Mouse (Mus musculus) spleen, adult 2 months (tissue): Measurements from ENCODE around the gene Vmn1r185.

Experiments used
- CTCF ChIP-seq: fragments of 200-500 bp; IDR thresholded peaks from 2 replicates; pipeline ENCODE4 v1.5.1; 2011; ENCODE audit warnings: mild to moderate bottlenecking, inconsistent platforms; ENCODE audit not compliant: insufficient read depth, insufficient read length, insufficient replicate concordance; ENCODE audit errors: extremely low read depth
- POLR2A ChIP-seq: fragments of 200-500 bp; IDR thresholded peaks from 2 replicates; pipeline ENCODE4 v1.6.1; 2011; ENCODE audit warnings: low read depth, low read length, inconsistent platforms

DNA sequence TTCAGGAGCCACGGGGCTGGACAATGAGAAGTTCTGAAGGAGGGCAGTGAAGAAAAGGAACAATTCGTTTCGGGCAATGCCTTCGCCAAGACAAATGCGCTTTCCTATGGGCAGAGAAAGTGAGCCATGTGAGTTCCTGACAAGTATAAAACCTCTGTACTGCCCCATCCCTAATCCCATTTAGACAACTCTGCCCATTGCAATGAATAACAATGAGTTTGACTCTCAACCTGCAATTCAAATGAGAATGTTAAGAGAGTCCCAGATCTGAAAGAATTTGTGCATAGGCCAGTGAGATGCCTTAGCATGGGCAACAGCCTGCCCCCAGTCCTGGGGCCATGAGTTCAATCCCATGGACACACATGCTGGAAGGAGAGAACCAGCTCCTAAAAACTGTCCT is 47.7 kb upstream of the Vmn1r185 start:
- no peak for TF ChIP-seq CTCF
- no peak for TF ChIP-seq POLR2A
